Mouse (Mus musculus): Measurements from ENCODE around the gene Ksr1.

GRCm38 (mm10) chr11:79118918-79119377 lies 27.3 kb downstream of the Ksr1 start:
- TF ChIP-seq CTCF (IDR thresholded peaks at IDR 0.05; ENCODE audit: control insufficient read depth, insufficient read depth, low read length) (no peak), POLR2A (IDR thresholded peaks at IDR 0.05; ENCODE audit: borderline replicate concordance, control insufficient read depth, low read depth, low read length) (no peak)

All from bone marrow, adult 2 months (tissue).